Mouse (Mus musculus): ENCODE measurements around the gene Ankef1. TPM values are rescaled to one million over a fixed set of nuclear protein-coding genes. Genes with fewer than 3 reads are reported as not detected.

Gene Ankef1
- total and polyA plus RNA-seq, 2 experiments from 2014 or later: 0.04 TPM; not detected in 1

DNA sequence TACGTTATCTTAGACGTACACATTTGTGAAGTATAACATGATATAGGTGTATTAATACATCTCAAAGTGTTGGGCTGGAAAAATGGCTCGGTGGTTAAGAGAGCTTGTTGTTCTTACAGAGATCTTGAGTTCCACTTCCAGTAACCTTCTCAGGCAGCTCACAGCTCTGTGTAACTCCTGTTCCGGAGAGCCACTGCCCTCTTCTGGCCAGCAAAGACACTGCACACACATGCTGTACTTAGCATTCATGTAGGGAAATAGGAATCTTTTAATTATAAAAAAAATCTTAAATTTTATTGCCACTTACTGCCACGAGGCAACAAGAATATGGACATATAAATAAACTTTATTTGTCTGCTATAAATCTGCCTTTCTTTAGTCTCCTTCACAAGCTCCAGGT lies 56.3 kb downstream of the Ankef1 start:
- WGBS: 71% methylated on average over 5 of the region's 5 CpGs
- ATAC-seq (ENCODE audit: insufficient read depth, low read depth): no peak
- DNase-seq (ENCODE audit: low spot score): no peak

DNA sequence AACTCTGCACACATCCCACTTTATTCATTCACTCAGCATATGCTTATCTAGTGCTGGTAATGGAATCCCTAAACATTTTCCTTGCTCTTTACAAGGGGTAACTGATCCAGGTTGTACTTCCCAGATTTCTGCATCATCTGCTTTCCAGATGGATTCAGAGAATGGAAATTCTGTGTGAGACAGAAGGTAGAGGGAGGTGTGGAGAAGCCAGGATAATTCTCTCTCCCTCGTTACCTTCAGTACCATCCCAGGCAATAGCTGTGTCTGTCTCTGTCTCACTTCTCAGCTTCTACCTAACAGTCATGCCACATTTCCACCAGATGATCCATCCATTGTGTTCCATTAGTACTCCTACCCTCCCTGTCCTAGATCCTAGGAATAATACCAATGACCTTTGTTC lies 60.6 kb downstream of the Ankef1 start:
- 75% methylated on average over 1 of the region's 1 CpGs for WGBS
- DNase-seq (ENCODE audit: low spot score) (no peak), ATAC-seq (ENCODE audit: insufficient read depth, low read depth) (no peak)
- TF ChIP-seq CTCF (IDR thresholded peaks at IDR 0.05; ENCODE audit: low read depth) (no peak), EP300 (IDR thresholded peaks at IDR 0.05; ENCODE audit: low read depth) (no peak)
- no peaks in the 10 kb centered on the region for H3K4me1 ChIP-seq (ENCODE audit: control insufficient read depth, insufficient read depth)
- no peaks in the 10 kb centered on the region for H3K9me3 ChIP-seq (replicated peaks; ENCODE audit: control insufficient read depth, low read length)
- H3K27ac ChIP-seq (ENCODE audit: low read depth): no peak overlapping the region
- H3K27me3 ChIP-seq (ENCODE audit: control insufficient read depth, insufficient read depth, low read length): no peaks in the 10 kb centered on the region
- H3K36me3 ChIP-seq (replicated peaks; ENCODE audit: control insufficient read depth, insufficient read depth, low read length): no peaks in the 10 kb centered on the region
- no peak overlapping the region for H3K4me2 ChIP-seq (ENCODE audit: low read depth, low read length)
- no peak overlapping the region for H3K4me3 ChIP-seq (ENCODE audit: low read depth, low read length)
- H3K9ac ChIP-seq (replicated peaks; ENCODE audit: low read depth, low read length): no peak overlapping the region

More for the DNA sequence above, 56.3 kb downstream of the Ankef1 start:
- Histone ChIP-seq H3K4me2 (ENCODE audit: low read depth, low read length) (no peak overlapping the region), H3K4me1 (ENCODE audit: control insufficient read depth, insufficient read depth) (no peaks in the 10 kb centered on the region), H3K27ac (ENCODE audit: low read depth) (no peak overlapping the region), H3K9ac (replicated peaks; ENCODE audit: low read depth, low read length) (no peak overlapping the region), H3K4me3 (ENCODE audit: low read depth, low read length) (no peak overlapping the region), H3K9me3 (replicated peaks; ENCODE audit: control insufficient read depth, low read length) (no peaks in the 10 kb centered on the region), H3K27me3 (ENCODE audit: control insufficient read depth, insufficient read depth, low read length) (no peaks in the 10 kb centered on the region), H3K36me3 (replicated peaks; ENCODE audit: control insufficient read depth, insufficient read depth, low read length) (no peaks in the 10 kb centered on the region)
- TF ChIP-seq EP300 (IDR thresholded peaks at IDR 0.05; ENCODE audit: low read depth) (no peak), CTCF (IDR thresholded peaks at IDR 0.05; ENCODE audit: low read depth) (peak; percentile 23; the same call in 1 of the 2 replicates)

DNA sequence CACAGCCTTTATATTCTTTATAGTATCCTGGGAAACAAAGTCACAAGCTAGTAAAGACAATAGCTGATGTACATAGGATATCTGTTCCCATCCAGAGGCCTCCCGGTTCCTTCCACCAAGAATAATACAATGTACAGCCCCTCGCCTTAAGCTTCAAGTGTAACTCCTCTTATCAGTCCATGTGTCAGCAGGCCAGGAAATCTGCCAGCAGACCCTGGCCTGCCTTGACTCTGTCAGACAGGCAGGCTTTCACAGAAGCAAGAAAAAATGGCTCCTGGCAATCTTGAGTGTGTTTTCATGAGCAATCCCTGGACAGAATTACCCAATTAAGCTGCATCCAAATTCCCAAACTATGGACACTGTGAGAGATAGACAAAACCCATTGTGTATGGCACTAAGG lies 69.1 kb downstream of the Ankef1 start:
- Histone ChIP-seq H3K27me3 (ENCODE audit: control insufficient read depth, insufficient read depth, low read length) (no peaks in the 10 kb centered on the region), H3K4me1 (ENCODE audit: control insufficient read depth, insufficient read depth) (0 out of 2 replicates have a peak, but pooled peaks cover 5% of the 10 kb centered on the region), H3K4me2 (ENCODE audit: low read depth, low read length) (no peak overlapping the region), H3K27ac (ENCODE audit: low read depth) (no peak overlapping the region), H3K9ac (replicated peaks; ENCODE audit: low read depth, low read length) (no peak overlapping the region), H3K4me3 (ENCODE audit: low read depth, low read length) (no peak overlapping the region), H3K9me3 (replicated peaks; ENCODE audit: control insufficient read depth, low read length) (no peaks in the 10 kb centered on the region), H3K36me3 (replicated peaks; ENCODE audit: control insufficient read depth, insufficient read depth, low read length) (no peaks in the 10 kb centered on the region)
- TF ChIP-seq EP300 (IDR thresholded peaks at IDR 0.05; ENCODE audit: low read depth) (no peak), CTCF (IDR thresholded peaks at IDR 0.05; ENCODE audit: low read depth) (no peak)
- DNase-seq (ENCODE audit: low spot score) (no peak), ATAC-seq (ENCODE audit: insufficient read depth, low read depth) (no peak)
- 1% methylated on average over 2 of the region's 2 CpGs for WGBS

DNA sequence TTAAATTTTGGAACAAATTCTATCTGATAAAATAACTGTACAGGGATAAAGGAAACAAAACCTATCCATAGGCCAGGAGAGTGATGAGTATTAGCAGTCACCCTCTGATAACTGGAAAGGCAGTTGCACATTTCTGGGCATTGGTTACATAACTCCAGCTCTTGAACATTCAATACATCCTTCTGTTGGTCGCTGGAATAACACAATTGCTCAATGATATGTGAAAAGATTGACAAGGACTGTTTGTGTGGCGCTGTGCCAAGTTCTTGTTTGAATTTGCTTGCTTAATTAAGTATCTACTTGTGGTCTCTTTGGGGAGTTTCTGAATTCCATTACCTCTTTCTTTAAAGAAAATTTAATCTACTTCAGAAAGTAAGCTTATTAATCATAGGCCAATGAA lies 81.1 kb downstream of the Ankef1 start:
- Histone ChIP-seq H3K9ac (replicated peaks; ENCODE audit: low read depth, low read length) (no peak overlapping the region), H3K36me3 (replicated peaks; ENCODE audit: control insufficient read depth, insufficient read depth, low read length) (no peaks in the 10 kb centered on the region), H3K4me2 (ENCODE audit: low read depth, low read length) (no peak overlapping the region), H3K9me3 (replicated peaks; ENCODE audit: control insufficient read depth, low read length) (no peaks in the 10 kb centered on the region), H3K4me3 (ENCODE audit: low read depth, low read length) (no peak overlapping the region), H3K4me1 (ENCODE audit: control insufficient read depth, insufficient read depth) (no peaks in the 10 kb centered on the region), H3K27ac (ENCODE audit: low read depth) (no peak overlapping the region), H3K27me3 (ENCODE audit: control insufficient read depth, insufficient read depth, low read length) (no peaks in the 10 kb centered on the region)
- WGBS: 54% methylated on average over 2 of the region's 2 CpGs
- ATAC-seq (ENCODE audit: insufficient read depth, low read depth): no peak
- no peak for TF ChIP-seq CTCF (IDR thresholded peaks at IDR 0.05; ENCODE audit: low read depth)
- TF ChIP-seq EP300 (IDR thresholded peaks at IDR 0.05; ENCODE audit: low read depth): no peak
- no peak for DNase-seq (ENCODE audit: low spot score)

DNA sequence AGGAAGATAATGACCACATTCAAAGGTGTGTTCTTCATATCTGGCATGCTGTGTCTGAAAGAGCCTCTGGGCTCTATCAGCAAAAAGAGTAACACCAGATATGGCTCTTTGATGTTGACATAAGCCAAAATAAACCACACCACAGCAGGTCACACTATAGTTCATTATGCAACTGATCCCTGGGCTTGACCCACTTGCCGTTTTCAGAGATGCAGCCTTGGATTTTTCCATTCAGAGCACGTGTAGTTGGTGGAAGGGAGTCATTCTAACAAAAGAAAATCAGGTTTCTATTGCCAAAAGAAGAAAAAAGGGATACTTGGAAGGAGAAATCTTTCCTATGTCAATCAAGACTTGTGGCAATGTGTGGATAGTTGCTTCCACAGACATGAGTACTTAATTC lies 87.1 kb downstream of the Ankef1 start:
- Histone ChIP-seq H3K27ac (ENCODE audit: low read depth) (no peak overlapping the region), H3K4me1 (ENCODE audit: control insufficient read depth, insufficient read depth) (no peaks in the 10 kb centered on the region), H3K27me3 (ENCODE audit: control insufficient read depth, insufficient read depth, low read length) (no peaks in the 10 kb centered on the region), H3K9ac (replicated peaks; ENCODE audit: low read depth, low read length) (no peak overlapping the region), H3K9me3 (replicated peaks; ENCODE audit: control insufficient read depth, low read length) (no peaks in the 10 kb centered on the region), H3K4me2 (ENCODE audit: low read depth, low read length) (no peak overlapping the region), H3K4me3 (ENCODE audit: low read depth, low read length) (no peak overlapping the region), H3K36me3 (replicated peaks; ENCODE audit: control insufficient read depth, insufficient read depth, low read length) (no peaks in the 10 kb centered on the region)
- ATAC-seq (ENCODE audit: insufficient read depth, low read depth): no peak
- WGBS: 21% methylated on average over 2 of the region's 2 CpGs
- no peak for TF ChIP-seq CTCF (IDR thresholded peaks at IDR 0.05; ENCODE audit: low read depth)
- TF ChIP-seq EP300 (IDR thresholded peaks at IDR 0.05; ENCODE audit: low read depth): no peak
- DNase-seq (ENCODE audit: low spot score): no peak

DNA sequence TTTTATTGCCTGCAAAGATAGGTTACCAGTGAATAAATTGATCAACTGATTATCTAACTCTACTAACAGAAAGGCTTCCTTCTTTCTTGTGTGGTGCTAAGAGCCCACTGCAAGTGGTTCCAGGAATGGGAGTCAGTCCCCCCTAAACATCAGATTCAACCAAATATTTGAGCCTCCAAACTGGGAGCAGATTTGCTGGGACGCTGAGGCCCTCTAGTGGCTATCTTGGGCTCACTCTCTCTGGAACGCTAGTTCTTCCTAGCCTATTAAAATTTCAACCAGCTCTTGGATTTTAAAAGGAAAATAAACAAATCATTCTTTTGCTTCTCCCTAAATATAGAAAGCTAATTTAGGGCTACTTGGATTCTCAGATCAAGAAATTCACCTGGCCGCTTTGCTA lies 94.7 kb downstream of the Ankef1 start:
- H3K27ac ChIP-seq (ENCODE audit: low read depth): no peak overlapping the region
- WGBS: 18% methylated on average over 3 of the region's 3 CpGs
- no peak overlapping the region for H3K4me3 ChIP-seq (ENCODE audit: low read depth, low read length)
- H3K36me3 ChIP-seq (replicated peaks; ENCODE audit: control insufficient read depth, insufficient read depth, low read length): no peaks in the 10 kb centered on the region
- peak; percentile 6 for DNase-seq (ENCODE audit: low spot score)
- no peaks in the 10 kb centered on the region for H3K9me3 ChIP-seq (replicated peaks; ENCODE audit: control insufficient read depth, low read length)
- no peak overlapping the region for H3K4me2 ChIP-seq (ENCODE audit: low read depth, low read length)
- H3K9ac ChIP-seq (replicated peaks; ENCODE audit: low read depth, low read length): no peak overlapping the region
- H3K27me3 ChIP-seq (ENCODE audit: control insufficient read depth, insufficient read depth, low read length): no peaks in the 10 kb centered on the region
- no peak for ATAC-seq (ENCODE audit: insufficient read depth, low read depth)
- TF ChIP-seq EP300 (IDR thresholded peaks at IDR 0.05; ENCODE audit: low read depth) (no peak), CTCF (IDR thresholded peaks at IDR 0.05; ENCODE audit: low read depth) (peak; percentile 57)
- no peaks in the 10 kb centered on the region for H3K4me1 ChIP-seq (ENCODE audit: control insufficient read depth, insufficient read depth)
